Mouse (Mus musculus) left cerebral cortex, adult 8-10 months (tissue): ENCODE data around the gene Jph2. TPM values are rescaled to one million over a fixed set of nuclear protein-coding genes. Genes with fewer than 3 reads are reported as not detected.
A peak's percentile ranks its signal among the peaks of the same experiment; 100 is the strongest.

Experiments used
- DNase-seq, 2 experiments: peaks; one replicate each; pipeline ENCODE4 v3.0.0; 2022; ENCODE audit warnings: low spot score in 2 of 2
- total RNA-seq, 4 experiments: library from RNA; stranded (reverse); gene quantifications; 2 replicates each; pipeline ENCODE4 v1.2.4; 2022

Gene Jph2
- total RNA-seq, 4 experiments from 2014 or later, result 0.49 to 0.85 (median 0.71) TPM

GRCm38 (mm10) chr2:163362940-163363921, 34.6 kb downstream of the Jph2 start:
- no peak for DNase-seq

GRCm38 (mm10) chr2:163360858-163361623, 36.8 kb downstream of the Jph2 start:
- no peak for DNase-seq

GRCm38 (mm10) chr2:163359253-163359652, 38.5 kb downstream of the Jph2 start:
- DNase-seq, result no peak

- DNase-seq, result no peak
Observed at GRCm38 (mm10) chr2:163358662-163359061, 39.1 kb downstream of the Jph2 start.

- no peak for DNase-seq
Observed at GRCm38 (mm10) chr2:163356113-163356840, 41.5 kb downstream of the Jph2 start.

- no peak for DNase-seq
Observed at GRCm38 (mm10) chr2:163355666-163356065, 42.1 kb downstream of the Jph2 start.

- no peak for DNase-seq
Observed at GRCm38 (mm10) chr2:163353731-163354130, 44.1 kb downstream of the Jph2 start.

GRCm38 (mm10) chr2:163350443-163350842, 47.4 kb downstream of the Jph2 start:
- no peak for DNase-seq

- DNase-seq, result no peak
Observed at GRCm38 (mm10) chr2:163349411-163349810, 48.4 kb downstream of the Jph2 start.

GRCm38 (mm10) chr2:163348677-163349076, 49.1 kb downstream of the Jph2 start:
- DNase-seq, result no peak

- no peak for DNase-seq
Observed at GRCm38 (mm10) chr2:163347517-163348184, 50.1 kb downstream of the Jph2 start.

GRCm38 (mm10) chr2:163346497-163346896, 51.3 kb downstream of the Jph2 start:
- DNase-seq, result no peak

- DNase-seq, result no peak
Observed at GRCm38 (mm10) chr2:163344976-163345660, 52.7 kb downstream of the Jph2 start.

GRCm38 (mm10) chr2:163343671-163344070, 54.1 kb downstream of the Jph2 start:
- no peak for DNase-seq

- peak in 1 of 2 experiments; percentile 13 for DNase-seq
Observed at GRCm38 (mm10) chr2:163340263-163340662, 57.5 kb downstream of the Jph2 start.

GRCm38 (mm10) chr2:163332368-163333055, 65.3 kb downstream of the Jph2 start:
- peak; percentile 9 to 53 for DNase-seq

- DNase-seq, result no peak
Observed at GRCm38 (mm10) chr2:163331423-163331822, 66.4 kb downstream of the Jph2 start.

GRCm38 (mm10) chr2:163330742-163331141, 67.1 kb downstream of the Jph2 start:
- peak in 1 of 2 experiments; percentile 28 for DNase-seq

- no peak for DNase-seq
Observed at GRCm38 (mm10) chr2:163323163-163323562, 74.6 kb downstream of the Jph2 start.

GRCm38 (mm10) chr2:163318777-163319176, 79.0 kb downstream of the Jph2 start:
- DNase-seq, result no peak
